Mouse (Mus musculus) neural tube, embryonic 14.5 days (tissue): Measurements from ENCODE around the gene Olfr1016. TPM values are rescaled to one million over a fixed set of nuclear protein-coding genes. Genes with fewer than 3 reads are reported as not detected.

Source experiments
- ATAC-seq: fragments of 200-750 bp; cut with Nextera tagmentation; 2 replicates; pipeline ENCODE4 v1.8.0; 2017; ENCODE audit warnings: low read depth, mild to moderate bottlenecking, moderate TSS enrichment, moderate library complexity
- H3K27ac ChIP-seq: fragments of 300-500 bp; sonication (generic); 2 replicates; pipeline ENCODE4 v1.5.1; 2014; ENCODE audit warnings: low read depth, mild to moderate bottlenecking, control low read depth, low read length, moderate library complexity, mixed read lengths
- H3K27me3 ChIP-seq: fragments of 300-500 bp; sonication (generic); 2 replicates; pipeline ENCODE4 v1.6.1; 2014; ENCODE audit warnings: low read length; ENCODE audit not compliant: control insufficient read depth, insufficient read depth
- H3K36me3 ChIP-seq: fragments of 300-500 bp; sonication (generic); 2 replicates; pipeline ENCODE4 v1.6.1; 2014; ENCODE audit warnings: low read length, mixed read lengths; ENCODE audit not compliant: control insufficient read depth, insufficient read depth
- H3K4me1 ChIP-seq: fragments of 300-500 bp; sonication (generic); 2 replicates; pipeline ENCODE4 v1.6.1; 2014; ENCODE audit warnings: low read length; ENCODE audit not compliant: control insufficient read depth, insufficient read depth
- H3K4me2 ChIP-seq: fragments of 300-500 bp; sonication (generic); 2 replicates; pipeline ENCODE4 v1.6.1; 2014; ENCODE audit warnings: mild to moderate bottlenecking, low read depth, low read length, control low read depth
- H3K4me3 ChIP-seq: fragments of 300-500 bp; sonication (generic); 2 replicates; pipeline ENCODE4 v1.5.1; 2014; ENCODE audit warnings: low read depth, low read length, control low read depth, mixed read lengths
- H3K9ac ChIP-seq: fragments of 300-500 bp; sonication (generic); replicated peaks from 2 replicates; pipeline ENCODE4 v1.6.1; 2014; ENCODE audit warnings: low read depth, mild to moderate bottlenecking, control low read depth, low read length, mixed read lengths
- H3K9me3 ChIP-seq: fragments of 300-500 bp; sonication (generic); 2 replicates; pipeline ENCODE4 v1.6.1; 2016; ENCODE audit warnings: low read length; ENCODE audit not compliant: control insufficient read depth
- WGBS: fragments of 180-500 bp; shearing (Covaris S2); extraction: QIAGEN DNeasy Blood & Tissue Kit; methylation state at CpG from one replicate; pipeline ENCODE4 v1.1.7; 2014; 5-methylcytosine and 5-hydroxymethylcytosine counted together
- polyA plus RNA-seq: library from polyadenylated mRNA; unstranded; fragments of >200 nt; fragmentation: Nextera tagmentation; extraction: Ambion mirVana; gene quantifications from 2 replicates; pipeline ENCODE4 v1.2.1, GENCODE M21; 2014

Gene Olfr1016
- polyA plus RNA-seq, result not detected in 2 replicates

GRCm38 (mm10) chr2:85802444-85802843 is at the start of gene Olfr1016:
Olfr1016 (minus strand) TSS chr2:85802544.
- Histone ChIP-seq H3K9ac (no peak within 1 kb of the TSS), H3K4me2 (no peak within 1 kb of the TSS), H3K27ac (no peak within 1 kb of the TSS), H3K9me3 (no peaks in the 10 kb centered on the region), H3K27me3 (no peaks in the 10 kb centered on the region), H3K36me3 (no peaks in the 10 kb centered on the region), H3K4me3 (no peak within 1 kb of the TSS), H3K4me1 (no peaks in the 10 kb centered on the region)
- WGBS, result 95% methylated on average over 2 of the region's 2 CpGs
- ATAC-seq, result no peak

DNA sequence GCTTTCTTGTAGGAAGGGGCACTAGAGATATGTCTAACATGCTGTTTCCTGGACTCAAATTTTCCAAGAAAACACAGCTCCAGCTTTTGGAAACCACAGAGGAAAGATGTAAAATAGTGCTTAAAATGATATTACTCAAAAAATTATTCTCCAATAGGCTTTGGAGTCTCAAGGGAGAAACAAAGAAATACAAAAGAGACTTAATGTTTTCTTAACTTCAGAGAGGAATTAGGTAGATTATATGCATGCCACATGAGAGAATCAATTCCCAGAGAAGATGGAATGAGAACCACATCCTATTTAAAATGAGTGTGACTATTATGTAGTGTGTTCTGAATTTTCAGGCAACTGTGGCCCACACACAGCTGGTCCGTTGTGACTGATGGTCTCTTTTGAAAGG is 44.4 kb upstream of the Olfr1016 start, which contains the start of gene Olfr1020:
Gene Olfr1020 (plus strand): TSS at position 301 of the 400 bp plus-strand sequence.
- H3K9me3 ChIP-seq, result no peaks in the 10 kb centered on the region
- no peak for ATAC-seq
- no peaks in the 10 kb centered on the region for H3K4me1 ChIP-seq
- H3K27me3 ChIP-seq, result no peaks in the 10 kb centered on the region
- H3K9ac ChIP-seq, result no peak within 1 kb of the TSS
- no peak within 1 kb of the TSS for H3K4me2 ChIP-seq
- no peak within 1 kb of the TSS for H3K4me3 ChIP-seq
- no peak within 1 kb of the TSS for H3K27ac ChIP-seq
- no peaks in the 10 kb centered on the region for H3K36me3 ChIP-seq
- WGBS, result 83% methylated on average over 1 of the region's 1 CpGs

GRCm38 (mm10) chr2:85845383-85845782 is 43.0 kb upstream of the Olfr1016 start, which contains the start of gene Olfr1019:
Olfr1019 (minus strand) TSS chr2:85845483.
- no peak within 1 kb of the TSS for H3K27ac ChIP-seq
- H3K36me3 ChIP-seq, result no peaks in the 10 kb centered on the region
- H3K9me3 ChIP-seq, result no peaks in the 10 kb centered on the region
- H3K4me2 ChIP-seq, result no peak within 1 kb of the TSS
- H3K9ac ChIP-seq, result no peak within 1 kb of the TSS
- H3K4me1 ChIP-seq, result no peaks in the 10 kb centered on the region
- no peaks in the 10 kb centered on the region for H3K27me3 ChIP-seq
- no peak within 1 kb of the TSS for H3K4me3 ChIP-seq
- ATAC-seq, result no peak

GRCm38 (mm10) chr2:85818179-85818578 is 15.8 kb upstream of the Olfr1016 start, which contains the start of gene Olfr1018:
Olfr1018 (plus strand) TSS chr2:85818479.
- H3K27ac ChIP-seq, result no peak within 1 kb of the TSS
- H3K4me1 ChIP-seq, result no peaks in the 10 kb centered on the region
- H3K36me3 ChIP-seq, result no peaks in the 10 kb centered on the region
- H3K9me3 ChIP-seq, result no peaks in the 10 kb centered on the region
- ATAC-seq, result no peak
- H3K27me3 ChIP-seq, result no peaks in the 10 kb centered on the region
- no peak within 1 kb of the TSS for H3K4me3 ChIP-seq
- no peak within 1 kb of the TSS for H3K9ac ChIP-seq
- no peak within 1 kb of the TSS for H3K4me2 ChIP-seq

DNA sequence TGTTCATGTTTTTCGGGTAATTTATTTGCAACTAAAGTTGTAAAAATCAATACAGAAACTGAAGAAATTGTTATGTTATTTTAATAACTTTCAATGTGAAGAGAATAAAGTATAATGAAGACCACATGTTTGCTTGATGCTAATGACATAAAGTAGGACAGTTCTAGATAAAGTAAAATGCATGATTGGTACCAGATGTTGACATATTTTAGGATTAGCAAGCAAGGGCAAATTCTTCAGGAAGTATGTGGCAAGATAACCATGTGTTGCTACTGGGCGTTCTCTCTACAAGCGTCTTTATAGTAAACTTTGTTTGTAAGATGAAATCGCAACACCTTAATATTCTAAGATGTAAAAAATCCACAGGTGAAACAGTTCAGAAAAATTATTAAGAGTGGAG is 2.2 kb upstream of the Olfr1016 start:
- WGBS, result 87% methylated on average over 4 of the region's 4 CpGs
- no peaks in the 10 kb centered on the region for H3K4me1 ChIP-seq
- H3K9me3 ChIP-seq, result no peaks in the 10 kb centered on the region
- no peaks in the 10 kb centered on the region for H3K36me3 ChIP-seq
- H3K27me3 ChIP-seq, result no peaks in the 10 kb centered on the region
- no peak for ATAC-seq
- no peak overlapping the region for H3K27ac ChIP-seq
- no peak overlapping the region for H3K4me3 ChIP-seq
- H3K4me2 ChIP-seq, result no peak overlapping the region
- H3K9ac ChIP-seq, result no peak overlapping the region

DNA sequence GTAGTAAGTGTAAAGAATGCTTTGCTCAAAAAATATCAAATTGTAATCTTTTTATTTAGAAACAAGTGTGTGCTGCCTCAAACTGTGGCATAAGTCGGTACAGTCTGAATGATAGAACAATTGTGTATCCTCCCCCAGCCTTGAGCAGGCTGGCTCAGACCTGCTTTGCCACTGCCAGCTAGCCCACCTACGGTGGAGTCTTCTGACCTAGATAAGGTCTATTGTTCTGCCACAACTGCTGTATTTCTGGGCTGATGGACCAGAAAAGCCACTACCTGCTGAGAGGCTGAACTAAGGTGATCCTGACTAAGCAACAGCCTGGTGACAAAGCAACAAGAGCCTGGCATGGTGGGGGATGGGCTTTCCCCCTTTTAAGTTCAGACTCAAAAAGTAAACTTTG is 10.0 kb downstream of the Olfr1016 start:
- WGBS, result 58% methylated on average over 2 of the region's 2 CpGs
- no peak overlapping the region for H3K4me2 ChIP-seq
- no peak overlapping the region for H3K4me3 ChIP-seq
- ATAC-seq, result no peak
- H3K27me3 ChIP-seq, result no peaks in the 10 kb centered on the region
- no peak overlapping the region for H3K9ac ChIP-seq
- H3K4me1 ChIP-seq, result no peaks in the 10 kb centered on the region
- H3K36me3 ChIP-seq, result no peaks in the 10 kb centered on the region
- no peak overlapping the region for H3K27ac ChIP-seq
- H3K9me3 ChIP-seq, result no peaks in the 10 kb centered on the region

DNA sequence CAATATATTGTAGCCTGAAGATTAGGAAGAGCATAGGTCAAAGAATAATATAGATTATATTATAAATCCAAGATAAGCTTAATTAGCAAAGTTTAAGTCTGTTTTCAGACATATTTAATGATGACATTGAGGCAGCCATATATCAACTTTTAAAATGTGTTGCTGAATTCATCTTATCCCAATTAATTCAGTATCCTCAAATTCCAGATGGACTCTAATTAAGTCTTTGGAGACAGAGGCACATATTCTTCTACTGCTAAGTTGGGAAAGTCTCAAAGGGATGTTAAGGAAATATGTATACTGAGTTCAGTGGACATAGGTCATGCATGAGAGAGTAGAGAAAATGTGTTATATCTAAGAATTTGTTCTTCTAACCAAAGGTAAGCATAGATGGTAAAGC is 20.6 kb downstream of the Olfr1016 start, which contains the start of gene Olfr1015:
Gene Olfr1015 (plus strand): TSS at position 301 of the 400 bp plus-strand sequence.
- Histone ChIP-seq H3K27ac (no peak within 1 kb of the TSS), H3K4me2 (no peak within 1 kb of the TSS), H3K36me3 (no peaks in the 10 kb centered on the region), H3K4me3 (no peak within 1 kb of the TSS), H3K4me1 (no peaks in the 10 kb centered on the region), H3K9me3 (no peaks in the 10 kb centered on the region), H3K27me3 (no peaks in the 10 kb centered on the region), H3K9ac (no peak within 1 kb of the TSS)
- ATAC-seq, result no peak

DNA sequence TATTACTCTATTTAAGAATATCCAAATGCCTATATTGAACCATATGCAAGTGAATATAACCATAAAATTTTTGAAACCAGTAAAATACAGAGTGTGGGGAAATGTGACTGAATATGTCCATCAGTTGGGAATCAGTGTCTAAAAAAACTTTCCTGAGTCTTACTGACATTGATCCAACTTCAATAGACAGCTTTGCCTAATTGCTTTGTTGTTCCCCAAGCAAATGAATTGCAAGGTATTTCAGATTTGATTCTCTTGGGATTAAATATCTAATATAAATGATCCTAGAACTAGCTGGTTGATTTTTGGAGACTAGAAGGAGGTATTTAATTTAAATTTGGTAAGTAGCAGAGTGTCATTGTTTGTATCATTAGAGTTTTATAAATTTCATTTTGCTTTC is 29.9 kb downstream of the Olfr1016 start, which contains the start of gene Olfr1014:
Gene Olfr1014 (plus strand): TSS at position 301 of the 400 bp plus-strand sequence.
- Histone ChIP-seq H3K27ac (no peak within 1 kb of the TSS), H3K4me2 (no peak within 1 kb of the TSS), H3K9ac (no peak within 1 kb of the TSS), H3K27me3 (no peaks in the 10 kb centered on the region), H3K4me1 (no peaks in the 10 kb centered on the region), H3K4me3 (no peak within 1 kb of the TSS), H3K9me3 (no peaks in the 10 kb centered on the region), H3K36me3 (no peaks in the 10 kb centered on the region)
- no peak for ATAC-seq

- Histone ChIP-seq H3K4me2 (no peak within 1 kb of the TSS), H3K4me1 (no peaks in the 10 kb centered on the region), H3K9me3 (no peaks in the 10 kb centered on the region), H3K27me3 (no peaks in the 10 kb centered on the region), H3K9ac (no peak within 1 kb of the TSS), H3K36me3 (no peaks in the 10 kb centered on the region), H3K4me3 (no peak within 1 kb of the TSS), H3K27ac (no peak within 1 kb of the TSS)
- no peak for ATAC-seq
These were observed 35.5 kb downstream of the Olfr1016 start, which contains the start of gene Olfr1013 for GRCm38 (mm10) chr2:85766798-85767197. Olfr1013 (plus strand) TSS chr2:85767098.
